Mouse (Mus musculus) midbrain, embryonic 13.5 days (tissue): ENCODE data around the gene Kif14. TPM values are rescaled to one million over a fixed set of nuclear protein-coding genes. Genes with fewer than 3 reads are reported as not detected.

Experiments used
- ATAC-seq: fragments of 200-750 bp; cut with Nextera tagmentation; 2 replicates; pipeline ENCODE4 v1.8.0; 2017; ENCODE audit warnings: mild to moderate bottlenecking, moderate TSS enrichment, moderate library complexity
- H3K27ac ChIP-seq: fragments of 300-500 bp; sonication (generic); 2 replicates; pipeline ENCODE4 v1.5.1; 2015; ENCODE audit warnings: inconsistent platforms, mild to moderate bottlenecking, moderate library complexity
- H3K27me3 ChIP-seq: fragments of 300-500 bp; sonication (generic); 2 replicates; pipeline ENCODE4 v1.6.1; 2015; ENCODE audit warnings: mild to moderate bottlenecking, inconsistent platforms
- H3K36me3 ChIP-seq: fragments of 300-500 bp; sonication (generic); 2 replicates; pipeline ENCODE4 v1.6.1; 2015; ENCODE audit warnings: mild to moderate bottlenecking, inconsistent platforms
- H3K4me1 ChIP-seq: fragments of 300-500 bp; sonication (generic); replicated peaks from 2 replicates; pipeline ENCODE4 v1.6.1; 2015; ENCODE audit warnings: inconsistent platforms
- H3K4me2 ChIP-seq: fragments of 300-500 bp; sonication (generic); replicated peaks from 2 replicates; pipeline ENCODE4 v1.6.1; 2015; ENCODE audit warnings: moderate library complexity, mild to moderate bottlenecking, inconsistent platforms
- H3K4me3 ChIP-seq: fragments of 300-500 bp; sonication (generic); replicated peaks from 2 replicates; pipeline ENCODE4 v1.5.1; 2015; ENCODE audit warnings: mild to moderate bottlenecking, inconsistent platforms
- H3K9ac ChIP-seq: fragments of 300-500 bp; sonication (generic); replicated peaks from 2 replicates; pipeline ENCODE4 v1.6.1; 2015; ENCODE audit warnings: mild to moderate bottlenecking, inconsistent platforms
- H3K9me3 ChIP-seq: fragments of 300-500 bp; sonication (generic); 2 replicates; pipeline ENCODE4 v1.6.1; 2016; ENCODE audit warnings: mild to moderate bottlenecking, inconsistent platforms
- WGBS: fragments of 180-500 bp; shearing (Covaris S2); methylation state at CpG from one replicate; pipeline ENCODE4 v1.1.7; 2015; 5-methylcytosine and 5-hydroxymethylcytosine counted together
- polyA plus RNA-seq: library from polyadenylated mRNA; unstranded; fragments of >200 nt; fragmentation: Nextera tagmentation; extraction: Ambion mirVana; gene quantifications from 2 replicates; pipeline ENCODE4 v1.2.1, GENCODE M21; 2015

Kif14 gene
- polyA plus RNA-seq, 1 experiment from 2014 or later: 1.9 TPM

GRCm38 (mm10) chr1:136579360-136579759, 113.2 kb downstream of the Kif14 start:
- H3K27me3 ChIP-seq: no peaks in the 10 kb centered on the region
- H3K27ac ChIP-seq: no peak overlapping the region
- H3K9me3 ChIP-seq: no peaks in the 10 kb centered on the region
- H3K36me3 ChIP-seq: no peaks in the 10 kb centered on the region
- H3K4me2 ChIP-seq: no peak overlapping the region
- no peak for ATAC-seq
- H3K4me3 ChIP-seq: no peak overlapping the region
- no peak overlapping the region for H3K9ac ChIP-seq
- peaks cover 9% of the 10 kb centered on the region for H3K4me1 ChIP-seq
- 86% methylated on average over 14 of the region's 14 CpGs for WGBS

- no peak overlapping the region for H3K4me3 ChIP-seq
- 92% methylated on average over 8 of the region's 8 CpGs for WGBS
- ATAC-seq: no peak
- no peaks in the 10 kb centered on the region for H3K9me3 ChIP-seq
- peaks cover 9% of the 10 kb centered on the region for H3K4me1 ChIP-seq
- H3K4me2 ChIP-seq: no peak overlapping the region
- H3K9ac ChIP-seq: no peak overlapping the region
- no peaks in the 10 kb centered on the region for H3K36me3 ChIP-seq
- H3K27ac ChIP-seq: no peak overlapping the region
- H3K27me3 ChIP-seq: no peaks in the 10 kb centered on the region
Measured at GRCm38 (mm10) chr1:136580266-136580665, 114.1 kb downstream of the Kif14 start.

Other genes with a start within 250 kb of the Kif14 start
- 4.7 and 6.2 TPM in 2 replicates for gene Inava, start 232.1 kb upstream of the Kif14 start, polyA plus RNA-seq
- gene Gpr25, start 205.5 kb upstream of the Kif14 start, polyA plus RNA-seq: 0.24 TPM in 1 of 2 replicates, not detected in the other
- gene Camsap2, start 120.2 kb upstream of the Kif14 start, polyA plus RNA-seq: 28.1 and 29.1 TPM in 2 replicates
- gene Ddx59, start 51.1 kb upstream of the Kif14 start, polyA plus RNA-seq: 16.7 and 19.0 TPM in 2 replicates
- 29.2 and 30.2 TPM in 2 replicates for gene Zfp281, start 158.6 kb downstream of the Kif14 start, polyA plus RNA-seq